Mouse (Mus musculus): ENCODE results near the gene Gm20388.
A peak's percentile ranks its signal among the peaks of the same experiment; 100 is the strongest.

The Gm20388 gene

DNA sequence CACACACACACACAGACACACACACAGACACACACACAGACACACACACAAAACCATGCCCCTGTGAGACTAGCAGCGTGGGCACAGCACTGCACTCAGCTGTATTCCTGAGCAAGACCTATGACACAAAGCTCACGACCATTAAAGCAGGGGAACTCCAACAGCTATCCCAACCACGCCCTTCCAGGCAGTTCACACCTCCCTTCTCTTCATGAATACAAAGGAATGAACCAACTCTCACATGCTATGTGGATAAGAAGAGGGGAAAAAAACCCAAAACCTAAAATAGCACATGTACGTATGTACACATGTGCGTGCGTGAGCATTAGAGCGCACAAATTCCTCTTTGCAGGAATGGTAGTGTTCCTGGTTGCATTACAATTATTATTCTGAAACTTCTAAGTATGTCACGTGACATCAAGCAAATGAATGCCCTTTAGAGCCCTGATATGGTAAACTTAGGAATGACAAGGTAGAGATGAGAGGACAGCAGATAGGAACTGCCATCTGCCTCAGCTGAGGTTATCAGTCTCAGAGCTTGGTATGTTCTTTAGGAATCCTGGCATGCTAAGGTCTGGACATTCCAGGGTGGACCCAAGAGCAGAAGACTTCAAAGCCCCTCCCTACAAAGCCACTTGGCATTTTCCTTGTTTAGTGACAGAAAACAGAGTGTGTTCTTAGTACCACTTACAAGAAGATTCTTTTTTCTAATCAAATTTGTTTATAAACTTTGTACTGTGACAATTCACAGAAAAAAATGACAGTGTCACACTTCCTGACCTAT is 3015.5 kb downstream of the Gm20388 start:
- DNase-seq (ENCODE audit: low read depth, low spot score) = no peak

- DNase-seq (ENCODE audit: low read depth, low spot score) = no peak
These were observed 3016.1 kb downstream of the Gm20388 start for GRCm38 (mm10) chr8:122926782-122927181.

DNA sequence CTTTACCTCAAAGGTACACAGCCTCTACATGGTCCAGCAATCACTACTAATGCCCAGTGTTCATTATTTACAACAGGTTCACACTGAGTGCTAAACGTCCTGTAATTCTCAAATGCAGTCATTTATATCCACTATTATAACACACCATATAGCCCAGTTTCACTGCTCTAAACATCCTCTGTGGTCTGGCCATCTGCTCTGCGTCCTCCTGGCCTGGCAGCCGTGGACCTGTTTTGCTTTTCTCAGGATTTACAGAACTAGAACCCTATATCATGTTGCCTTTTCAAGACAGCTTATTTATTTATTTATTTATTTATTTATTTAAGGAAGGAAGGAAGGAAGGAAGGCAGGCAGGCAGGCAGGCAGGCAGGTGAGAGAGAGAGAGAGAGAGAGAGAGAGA is 3017.2 kb downstream of the Gm20388 start:
- DNase-seq (ENCODE audit: low read depth, low spot score) = no peak

DNA sequence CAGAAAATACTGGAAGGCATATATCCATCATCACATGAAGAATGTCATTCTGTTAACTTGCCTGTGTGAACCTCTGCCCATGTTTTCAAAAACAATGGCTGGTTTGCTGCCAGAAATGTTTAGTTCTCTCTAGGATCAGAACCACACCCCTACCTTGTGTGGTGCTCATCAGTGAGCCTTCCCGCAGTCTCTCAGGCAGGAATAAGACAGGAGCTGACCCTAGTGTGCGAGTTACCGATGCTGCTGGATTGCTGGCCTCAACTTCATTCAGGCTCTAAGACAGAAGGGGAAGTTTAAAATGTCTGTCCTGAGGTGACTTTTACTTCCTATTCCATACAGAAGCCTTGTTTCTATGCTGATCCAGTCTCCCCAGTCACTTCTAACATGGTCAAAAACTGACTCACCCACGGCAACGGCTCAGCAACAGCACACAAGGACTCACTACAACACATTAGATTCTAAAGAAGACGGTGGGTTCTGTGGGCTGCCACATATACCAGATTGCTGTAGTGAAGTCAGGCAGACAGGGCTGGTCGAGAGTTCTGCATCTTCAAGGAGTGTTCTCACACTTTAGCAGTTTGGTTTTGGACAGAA is 3018.1 kb downstream of the Gm20388 start:
- DNase-seq (ENCODE audit: low read depth, low spot score) = peak; percentile 49

GRCm38 (mm10) chr8:122931834-122932560 is 3021.4 kb downstream of the Gm20388 start:
- DNase-seq (ENCODE audit: low read depth, low spot score) = peak; percentile 95

- DNase-seq (ENCODE audit: low read depth, low spot score) = no peak
These were observed 3021.9 kb downstream of the Gm20388 start for GRCm38 (mm10) chr8:122932561-122932959.

DNA sequence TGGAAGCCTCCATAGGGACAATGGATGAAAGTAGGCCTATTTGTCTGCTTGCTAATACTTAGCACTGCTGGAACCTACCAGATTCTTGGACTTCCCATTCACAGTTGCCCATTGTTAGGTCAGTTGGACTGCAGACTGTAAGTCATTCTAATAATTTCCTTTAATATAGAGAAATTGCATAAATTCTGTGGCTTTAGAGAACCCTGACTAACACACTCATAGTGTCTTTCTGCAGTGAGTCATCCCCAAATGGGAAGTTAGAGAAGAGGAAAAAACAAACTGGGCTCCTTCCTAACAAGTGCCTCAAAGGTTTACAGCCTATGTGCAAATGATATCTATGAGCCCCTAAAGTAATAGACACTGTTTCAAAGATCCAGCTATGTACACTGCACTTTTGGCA is 3023.3 kb downstream of the Gm20388 start:
- no peak for DNase-seq (ENCODE audit: low read depth, low spot score)

- peak; percentile 86 for DNase-seq (ENCODE audit: low read depth, low spot score)
These were observed 3024.5 kb downstream of the Gm20388 start for GRCm38 (mm10) chr8:122935118-122935517.

DNA sequence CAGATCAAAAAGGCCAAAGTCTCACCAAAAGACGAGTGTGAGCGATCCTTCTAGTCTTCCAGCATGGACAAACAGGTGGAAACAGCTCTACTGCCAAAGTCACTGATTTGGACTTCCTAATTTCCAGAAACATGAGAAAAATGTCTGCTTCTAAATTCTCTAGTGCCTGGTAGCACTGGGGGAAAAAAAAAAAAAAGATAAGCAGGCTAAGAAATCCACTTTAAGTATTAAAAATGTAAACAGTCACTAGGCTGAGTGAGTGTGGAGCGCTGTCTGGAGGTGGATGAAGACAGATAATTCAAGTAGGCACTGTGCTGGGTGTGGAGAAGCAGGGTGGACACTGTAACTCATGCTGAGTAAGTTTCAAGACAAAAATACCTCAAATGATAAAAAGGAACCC is 3025.3 kb downstream of the Gm20388 start:
- DNase-seq (ENCODE audit: low read depth, low spot score) = no peak

GRCm38 (mm10) chr8:122937545-122938053 is 3027.0 kb downstream of the Gm20388 start:
- peak; percentile 81 for DNase-seq (ENCODE audit: low read depth, low spot score)

GRCm38 (mm10) chr8:122938170-122938569 is 3027.5 kb downstream of the Gm20388 start:
- peak; percentile 76 for DNase-seq (ENCODE audit: low read depth, low spot score)

DNA sequence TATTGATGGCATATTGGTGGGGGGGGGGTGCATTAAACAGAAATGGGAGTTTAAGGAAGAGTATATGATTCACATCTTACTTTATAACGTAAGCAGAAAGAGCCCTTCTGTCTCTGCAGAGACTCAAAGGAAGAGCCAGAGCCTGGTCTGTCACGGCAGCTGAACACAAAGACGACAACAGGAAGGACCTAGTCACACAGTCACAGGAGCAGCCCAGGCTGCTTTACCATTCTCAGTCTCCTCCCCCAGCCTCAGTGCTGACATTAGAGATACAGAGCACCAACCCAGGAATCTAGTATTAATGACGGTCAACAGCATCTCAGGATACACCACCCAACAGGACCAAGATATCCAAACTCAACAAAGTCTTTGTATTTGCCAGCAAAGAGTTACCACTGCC is 3027.9 kb downstream of the Gm20388 start:
- DNase-seq (ENCODE audit: low read depth, low spot score) = no peak

- DNase-seq (ENCODE audit: low read depth, low spot score) = peak; percentile 71
These were observed 3032.4 kb downstream of the Gm20388 start for GRCm38 (mm10) chr8:122942803-122943713.

DNA sequence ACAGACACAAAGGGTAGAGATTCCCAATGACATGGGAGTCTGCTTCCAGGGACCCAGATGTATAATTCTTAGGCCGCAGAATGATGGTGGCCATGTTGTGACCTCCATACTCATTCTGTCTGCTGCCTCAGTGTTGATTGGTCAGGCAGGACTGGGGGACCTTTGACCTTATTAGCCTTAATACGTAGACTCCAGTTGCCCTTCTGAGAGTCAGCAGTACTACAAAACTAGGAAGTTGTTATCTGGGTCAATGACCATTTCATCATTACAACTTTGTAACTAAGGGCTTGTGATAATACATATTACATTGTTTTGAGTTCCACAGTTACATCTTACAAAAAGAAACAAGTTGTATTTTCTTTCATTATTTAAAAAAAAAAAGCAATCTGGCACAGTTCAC is 3035.1 kb downstream of the Gm20388 start:
- no peak for DNase-seq (ENCODE audit: low read depth, low spot score)

GRCm38 (mm10) chr8:122949701-122950100 is 3039.1 kb downstream of the Gm20388 start:
- no peak for DNase-seq (ENCODE audit: low read depth, low spot score)

DNA sequence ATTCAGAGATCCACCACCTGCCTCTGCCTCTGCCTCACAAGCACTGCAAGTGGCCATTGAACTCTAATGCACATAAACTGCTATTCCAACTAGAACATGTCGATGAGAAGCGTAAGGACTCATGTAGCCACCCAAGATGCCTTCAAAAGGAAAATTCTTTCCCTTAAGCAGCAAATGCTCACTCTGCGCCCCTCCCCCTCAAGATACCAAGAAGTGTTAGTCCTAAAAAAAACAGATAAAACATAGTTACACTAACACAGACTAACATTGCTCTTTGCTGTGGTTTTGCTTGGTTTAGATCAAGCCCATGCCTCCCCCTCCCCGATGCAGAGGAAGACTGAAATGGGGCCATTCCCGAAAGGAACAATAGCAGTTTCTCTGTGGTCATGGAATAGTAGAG is 3040.8 kb downstream of the Gm20388 start:
- no peak for DNase-seq (ENCODE audit: low read depth, low spot score)

DNA sequence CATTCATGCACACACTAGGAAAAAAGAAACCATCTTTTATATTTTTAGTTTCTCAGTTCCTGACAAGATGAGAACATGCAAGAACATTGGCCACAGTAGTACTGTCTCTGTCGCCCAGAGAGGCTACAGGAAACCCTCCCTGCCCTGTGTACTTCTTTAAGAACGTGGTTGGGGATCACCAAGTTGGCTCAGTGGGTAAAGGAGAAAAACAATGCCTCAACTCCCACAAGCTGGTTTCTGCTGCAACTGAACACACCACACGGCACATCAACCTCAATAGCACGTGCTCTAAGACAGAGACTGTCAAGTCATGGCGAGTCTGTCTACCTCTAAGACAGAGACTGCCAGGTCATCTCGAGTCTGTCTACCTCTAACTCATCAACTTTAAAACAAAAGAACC is 3042.4 kb downstream of the Gm20388 start:
- DNase-seq (ENCODE audit: low read depth, low spot score) = no peak

DNA sequence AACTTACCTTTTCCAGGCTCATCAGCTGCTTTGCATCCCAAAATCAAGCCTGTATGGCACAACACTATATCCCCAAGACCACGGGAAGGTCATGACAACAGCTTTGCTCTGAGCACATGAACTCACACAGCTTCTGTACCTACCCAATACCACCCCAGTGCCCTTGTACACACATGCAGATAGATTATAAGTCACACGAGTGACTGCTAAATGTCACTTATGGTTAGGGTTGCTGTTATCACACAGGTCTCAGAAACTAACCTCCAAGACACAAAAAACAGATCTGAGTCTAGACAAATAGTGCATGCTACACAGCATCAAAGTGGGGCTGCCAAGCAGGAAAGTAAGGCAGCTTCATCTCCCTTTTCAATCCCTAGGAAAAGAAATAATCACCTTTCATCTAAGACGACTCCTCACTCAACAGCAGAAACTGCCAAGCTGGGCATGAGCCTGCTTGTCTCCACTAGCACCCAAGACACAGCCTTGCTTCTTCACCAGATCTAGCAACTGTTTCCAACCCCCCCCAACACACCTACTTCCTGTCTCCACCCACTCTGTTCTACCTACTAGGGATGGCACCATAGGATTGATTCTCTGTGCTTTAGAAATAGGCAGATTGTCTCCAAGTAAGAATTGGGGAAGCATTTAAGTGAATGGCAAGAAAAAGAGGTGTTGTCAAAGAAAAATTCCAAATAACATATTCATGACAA is 3043.6 kb downstream of the Gm20388 start:
- DNase-seq (ENCODE audit: low read depth, low spot score) = peak; percentile 65

GRCm38 (mm10) chr8:122955195-122955594 is 3044.6 kb downstream of the Gm20388 start:
- DNase-seq (ENCODE audit: low read depth, low spot score) = no peak

GRCm38 (mm10) chr8:122955997-122956396 is 3045.4 kb downstream of the Gm20388 start:
- DNase-seq (ENCODE audit: low read depth, low spot score) = no peak

GRCm38 (mm10) chr8:122960323-122960722 is 3049.7 kb downstream of the Gm20388 start:
- no peak for DNase-seq (ENCODE audit: low read depth, low spot score)
